Mouse (Mus musculus): Measurements from ENCODE around the gene Gm21119.
"Not testable (repeated sequence)": the region's sequence is repeated elsewhere in the genome, so short reads cannot be mapped to it uniquely, and the experiment has no call there.

GRCm38 (mm10) chr8:20612721-20613120, 2.0 kb upstream of the Gm21119 start:
- TF ChIP-seq GATA1, TAL1 (IDR thresholded peaks at IDR 0.05; ENCODE audit: low read length): not testable (repeated sequence)

Data from erythroblast, embryonic 14.5 days (primary cell).